Mouse (Mus musculus): ENCODE data around the gene Gpr34.

Gene Gpr34

GRCm38 (mm10) chrX:13673001-13673400 lies 41.1 kb downstream of the Gpr34 start:
- no peak for DNase-seq (ENCODE audit: low spot score)

GRCm38 (mm10) chrX:13681748-13682147 lies 49.9 kb downstream of the Gpr34 start:
- no peak for DNase-seq (ENCODE audit: low spot score)

GRCm38 (mm10) chrX:13686589-13686988 lies 54.7 kb downstream of the Gpr34 start:
- no peak for DNase-seq (ENCODE audit: low spot score)

- no peak for DNase-seq (ENCODE audit: low spot score)
Observed at GRCm38 (mm10) chrX:13688356-13688755, 56.5 kb downstream of the Gpr34 start.
